Mouse (Mus musculus) small intestine, adult 2 months (tissue): Measurements from ENCODE around the gene Wbp2nl.

Source experiments
- CTCF ChIP-seq: fragments of 200-500 bp; IDR thresholded peaks from 2 replicates; pipeline ENCODE4 v1.5.1; 2012; ENCODE audit warnings: low read depth, mild to moderate bottlenecking, control low read depth, inconsistent platforms, low read length, moderate library complexity, mixed read lengths; ENCODE audit not compliant: insufficient replicate concordance, insufficient read length; ENCODE audit errors: extremely low read depth
- POLR2A ChIP-seq: fragments of 200-500 bp; IDR thresholded peaks from 2 replicates; pipeline ENCODE4 v1.6.1; 2012; ENCODE audit warnings: low read depth, mild to moderate bottlenecking, control low read depth, inconsistent platforms, low read length, moderate library complexity

DNA sequence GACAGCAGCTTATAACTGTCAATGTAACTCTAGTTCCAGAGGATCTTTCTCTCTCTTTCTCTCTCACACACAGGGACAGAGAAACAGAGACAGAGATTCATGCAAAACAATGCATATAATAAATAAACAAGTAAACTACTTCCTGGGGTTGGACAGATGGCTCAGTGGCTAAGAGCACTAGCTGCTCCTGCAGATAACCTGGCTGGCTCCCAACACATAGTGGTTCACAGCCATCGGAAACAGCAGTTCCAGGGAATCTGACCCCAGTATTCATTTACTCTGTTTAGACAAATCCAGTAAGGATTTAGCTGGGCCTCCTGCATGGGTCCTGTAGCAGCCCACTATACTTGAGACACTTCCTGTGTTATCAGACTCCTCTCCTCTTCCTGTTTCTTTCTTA lies 20.9 kb downstream of the Wbp2nl start:
- TF ChIP-seq CTCF (no peak), POLR2A (no peak)
